Mouse (Mus musculus): ENCODE measurements around the gene Vrtn. TPM values are rescaled to one million over a fixed set of nuclear protein-coding genes. Genes with fewer than 3 reads are reported as not detected.

The Vrtn gene
- total RNA-seq (2021): not detected
- polyA plus RNA-seq (2012; rRNA removed): not detected in 2 replicates
- long read RNA-seq: 0 reads

GRCm38 (mm10) chr12:84640654-84641053 lies at the start of gene Vrtn:
Gene Vrtn (plus strand): TSS chr12:84641019.
- peaks cover 18% of the 10 kb centered on the region for H3K27me3 ChIP-seq (ENCODE audit: control insufficient read depth, insufficient read depth, low read length)

GRCm38 (mm10) chr12:84598324-84598723 lies 42.5 kb upstream of the Vrtn start:
- Histone ChIP-seq H3K36me3 (ENCODE audit: control insufficient read depth, insufficient read depth, low read length) (no peaks in the 10 kb centered on the region), H3K9ac (ENCODE audit: low read depth, low read length) (no peak overlapping the region), H3K79me2 (replicated peaks; ENCODE audit: control insufficient read depth, insufficient read depth, low read length) (no peaks in the 10 kb centered on the region), H3K27ac (no peak overlapping the region), H3K4me3 (no peak overlapping the region), H3K4me1 (ENCODE audit: control insufficient read depth, insufficient read depth, low read length) (no peaks in the 10 kb centered on the region), H3K27me3 (ENCODE audit: control insufficient read depth, insufficient read depth, low read length) (no peaks in the 10 kb centered on the region)
- WGBS: 14% methylated on average over 8 of the region's 8 CpGs
- intact Hi-C loops (cut with DNase I): no loop called here
- no peak for TF ChIP-seq POLR2A (IDR thresholded peaks at IDR 0.05; ENCODE audit: insufficient read depth, low read depth, low read length)
- TF ChIP-seq EP300 (IDR thresholded peaks at IDR 0.05; ENCODE audit: insufficient read depth, low read depth, low read length): no peak
- TF ChIP-seq CTCF (IDR thresholded peaks at IDR 0.05): no peak
- DNase-seq: no peak

More at GRCm38 (mm10) chr12:84640654-84641053, at the start of gene Vrtn:
- no peak within 1 kb of the TSS for H3K4me3 ChIP-seq
- intact Hi-C loops (cut with DNase I): no loop called here
- 8% methylated on average over 9 of the region's 9 CpGs for WGBS
- no peak within 1 kb of the TSS for H3K9ac ChIP-seq (ENCODE audit: low read depth, low read length)
- H3K4me1 ChIP-seq (ENCODE audit: control insufficient read depth, insufficient read depth, low read length): no peaks in the 10 kb centered on the region
- no peaks in the 10 kb centered on the region for H3K79me2 ChIP-seq (replicated peaks; ENCODE audit: control insufficient read depth, insufficient read depth, low read length)
- no peaks in the 10 kb centered on the region for H3K36me3 ChIP-seq (ENCODE audit: control insufficient read depth, insufficient read depth, low read length)
- TF ChIP-seq EP300 (IDR thresholded peaks at IDR 0.05; ENCODE audit: insufficient read depth, low read depth, low read length) (no peak), POLR2A (IDR thresholded peaks at IDR 0.05; ENCODE audit: insufficient read depth, low read depth, low read length) (no peak), CTCF (IDR thresholded peaks at IDR 0.05) (no peak)
- no peak for DNase-seq
- no peak within 1 kb of the TSS for H3K27ac ChIP-seq

GRCm38 (mm10) chr12:84604001-84604400 lies 36.8 kb upstream of the Vrtn start:
- Histone ChIP-seq H3K36me3 (ENCODE audit: control insufficient read depth, insufficient read depth, low read length) (no peaks in the 10 kb centered on the region), H3K9ac (ENCODE audit: low read depth, low read length) (no peak overlapping the region), H3K79me2 (replicated peaks; ENCODE audit: control insufficient read depth, insufficient read depth, low read length) (no peaks in the 10 kb centered on the region), H3K27me3 (ENCODE audit: control insufficient read depth, insufficient read depth, low read length) (no peaks in the 10 kb centered on the region), H3K4me1 (ENCODE audit: control insufficient read depth, insufficient read depth, low read length) (no peaks in the 10 kb centered on the region), H3K27ac (no peak overlapping the region), H3K4me3 (no peak overlapping the region)
- TF ChIP-seq CTCF (IDR thresholded peaks at IDR 0.05) (no peak), POLR2A (IDR thresholded peaks at IDR 0.05; ENCODE audit: insufficient read depth, low read depth, low read length) (no peak), EP300 (IDR thresholded peaks at IDR 0.05; ENCODE audit: insufficient read depth, low read depth, low read length) (no peak)
- DNase-seq: no peak
- 88% methylated on average over 6 of the region's 7 CpGs for WGBS
- intact Hi-C loops (cut with DNase I): no loop called here

GRCm38 (mm10) chr12:84605860-84606259 lies 35.0 kb upstream of the Vrtn start:
- Histone ChIP-seq H3K79me2 (replicated peaks; ENCODE audit: control insufficient read depth, insufficient read depth, low read length) (no peaks in the 10 kb centered on the region), H3K9ac (ENCODE audit: low read depth, low read length) (no peak overlapping the region), H3K36me3 (ENCODE audit: control insufficient read depth, insufficient read depth, low read length) (no peaks in the 10 kb centered on the region), H3K27me3 (ENCODE audit: control insufficient read depth, insufficient read depth, low read length) (no peaks in the 10 kb centered on the region), H3K4me3 (no peak overlapping the region), H3K4me1 (ENCODE audit: control insufficient read depth, insufficient read depth, low read length) (no peaks in the 10 kb centered on the region), H3K27ac (no peak overlapping the region)
- DNase-seq: no peak
- 85% methylated on average over 7 of the region's 7 CpGs for WGBS
- TF ChIP-seq POLR2A (IDR thresholded peaks at IDR 0.05; ENCODE audit: insufficient read depth, low read depth, low read length): no peak
- TF ChIP-seq CTCF (IDR thresholded peaks at IDR 0.05): peak; percentile 51
- intact Hi-C loops (cut with DNase I): no loop called here

GRCm38 (mm10) chr12:84611718-84612117 lies 29.1 kb upstream of the Vrtn start:
- H3K27ac ChIP-seq: no peak overlapping the region
- H3K4me3 ChIP-seq: no peak overlapping the region
- intact Hi-C loops (cut with DNase I): no loop called here
- no peak for DNase-seq
- H3K36me3 ChIP-seq (ENCODE audit: control insufficient read depth, insufficient read depth, low read length): no peaks in the 10 kb centered on the region
- no peaks in the 10 kb centered on the region for H3K4me1 ChIP-seq (ENCODE audit: control insufficient read depth, insufficient read depth, low read length)
- H3K27me3 ChIP-seq (ENCODE audit: control insufficient read depth, insufficient read depth, low read length): no peaks in the 10 kb centered on the region
- no peak for TF ChIP-seq CTCF (IDR thresholded peaks at IDR 0.05)
- no peak for TF ChIP-seq POLR2A (IDR thresholded peaks at IDR 0.05; ENCODE audit: insufficient read depth, low read depth, low read length)
- TF ChIP-seq EP300 (IDR thresholded peaks at IDR 0.05; ENCODE audit: insufficient read depth, low read depth, low read length): no peak
- no peak overlapping the region for H3K9ac ChIP-seq (ENCODE audit: low read depth, low read length)
- WGBS: 91% methylated on average over 10 of the region's 10 CpGs
- no peaks in the 10 kb centered on the region for H3K79me2 ChIP-seq (replicated peaks; ENCODE audit: control insufficient read depth, insufficient read depth, low read length)

GRCm38 (mm10) chr12:84612518-84612917 lies 28.3 kb upstream of the Vrtn start:
- no peaks in the 10 kb centered on the region for H3K79me2 ChIP-seq (replicated peaks; ENCODE audit: control insufficient read depth, insufficient read depth, low read length)
- no peaks in the 10 kb centered on the region for H3K36me3 ChIP-seq (ENCODE audit: control insufficient read depth, insufficient read depth, low read length)
- no peak overlapping the region for H3K4me3 ChIP-seq
- TF ChIP-seq CTCF (IDR thresholded peaks at IDR 0.05): no peak
- TF ChIP-seq EP300 (IDR thresholded peaks at IDR 0.05; ENCODE audit: insufficient read depth, low read depth, low read length): no peak
- no peak for TF ChIP-seq POLR2A (IDR thresholded peaks at IDR 0.05; ENCODE audit: insufficient read depth, low read depth, low read length)
- H3K27ac ChIP-seq: no peak overlapping the region
- 81% methylated on average over 8 of the region's 8 CpGs for WGBS
- no peaks in the 10 kb centered on the region for H3K4me1 ChIP-seq (ENCODE audit: control insufficient read depth, insufficient read depth, low read length)
- H3K9ac ChIP-seq (ENCODE audit: low read depth, low read length): no peak overlapping the region
- H3K27me3 ChIP-seq (ENCODE audit: control insufficient read depth, insufficient read depth, low read length): no peaks in the 10 kb centered on the region
- DNase-seq: no peak
- intact Hi-C loops (cut with DNase I): no loop called here

All from heart, adult 2 months (tissue).